Mouse (Mus musculus) stomach, postnatal 0 days (tissue): Measurements from ENCODE around the gene Auts2.

Source experiments
- CTCF ChIP-seq: IDR thresholded peaks from 2 replicates; pipeline ENCODE4 v1.5.1; 2016; ENCODE audit warnings: antibody characterized with exemption, low read depth, mild to moderate bottlenecking, moderate library complexity
- EP300 ChIP-seq: optimal IDR thresholded peaks from 2 replicates; pipeline ENCODE3; 2016; ENCODE audit warnings: antibody characterized with exemption

DNA sequence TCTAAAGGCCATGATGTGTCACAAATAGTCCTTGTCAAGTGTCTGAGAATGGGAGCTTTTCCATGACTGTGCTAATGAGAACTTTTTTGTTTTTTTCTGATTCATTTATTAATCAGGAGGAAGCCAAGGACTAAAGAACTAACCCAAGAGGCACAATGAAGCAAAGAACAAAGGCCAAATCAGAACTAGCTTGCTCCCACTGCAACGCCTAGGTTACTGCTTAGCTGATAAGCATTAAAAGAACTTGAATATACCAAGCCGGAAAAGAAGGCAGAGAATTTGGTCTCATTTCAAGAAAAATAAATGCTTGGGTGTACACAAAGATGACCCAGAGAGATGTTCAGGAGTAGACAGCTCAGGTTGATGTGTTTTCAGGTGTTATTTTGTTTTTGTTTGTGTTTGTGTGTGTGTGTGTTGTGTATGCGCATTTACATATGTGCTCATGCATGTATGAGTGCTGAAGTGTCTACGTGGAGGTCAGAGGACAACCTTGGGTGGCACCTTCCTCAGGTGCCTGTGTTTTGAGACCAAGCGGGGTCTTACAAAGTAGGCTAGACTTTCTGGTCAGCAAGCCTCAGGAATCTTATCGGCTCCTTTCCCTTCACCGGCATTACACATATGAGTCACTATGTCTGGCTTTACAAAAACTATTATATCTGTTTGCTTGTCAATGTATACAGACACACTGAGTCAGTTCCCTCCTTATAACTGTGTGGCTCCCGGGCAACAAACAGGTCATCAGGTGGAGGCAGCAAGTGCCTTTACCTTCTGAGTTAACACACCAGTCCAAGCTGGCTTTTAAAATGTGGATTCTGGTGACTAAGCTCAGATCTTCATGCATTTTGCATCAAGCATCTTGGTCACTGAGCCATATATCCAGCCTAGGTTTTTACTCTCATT lies 716.5 kb downstream of the Auts2 start:
- TF ChIP-seq CTCF, result no peak
- no peak for TF ChIP-seq EP300
